In genomic region chr15:98991540-98992050, GRCm38 (mm10) we compare ENCODE assay signal across 11 mouse cellular contexts. TPM values are rescaled to one million over a fixed set of nuclear protein-coding genes. Genes with fewer than 3 reads are reported as not detected.
A peak's percentile ranks its signal among the peaks of the same experiment; 100 is the strongest.
DNase-seq lines count a peak whose midpoint lies in the region; ATAC-seq and TF ChIP-seq lines count a peak whose summit lies in the region.
"Had no signal": no experiment of that assay in that cellular context is flagged by ENCODE, and none has a peak within 500 bp of the region (broad histone marks: within the 10 kb centered on the region; RNA-seq: fewer than 3 reads in every experiment).

No protein-coding gene starts in this region.

- WGBS in kidney, embryonic 16.5 days = 42% methylated on average over 9 of the region's 9 CpGs
- 7% methylated on average over 9 of the region's 9 CpGs for WGBS in hindbrain, embryonic 12.5 days
- 7% methylated on average over 9 of the region's 9 CpGs for WGBS in neural tube, embryonic 12.5 days

- peak overlapping the region; percentile 27; the same call in 1 of the 2 replicates for H3K9ac ChIP-seq in kidney, embryonic 16.5 days (replicated peaks; ENCODE audit: low read length)
- H3K9ac ChIP-seq in hindbrain, embryonic 12.5 days = peak overlapping the region; percentile 70
- peak overlapping the region; percentile 69 for H3K9ac ChIP-seq in neural tube, embryonic 12.5 days

- no peak overlapping the region for H3K4me3 ChIP-seq in kidney, embryonic 16.5 days (ENCODE audit: low read length)
- no peak overlapping the region for H3K4me3 ChIP-seq in cortical plate, adult 2 months (ENCODE audit: insufficient read depth, low read length)
- H3K4me3 ChIP-seq in hindbrain, embryonic 12.5 days = peak overlapping the region; percentile 36
- H3K4me3 ChIP-seq in neural tube, embryonic 12.5 days = peak overlapping the region; percentile 16

- no peak overlapping the region for H3K27ac ChIP-seq in kidney, embryonic 16.5 days (ENCODE audit: low read length)
- peak overlapping the region; percentile 39 for H3K27ac ChIP-seq in cortical plate, adult 2 months (ENCODE audit: insufficient read depth, low read length)
- H3K27ac ChIP-seq in hindbrain, embryonic 12.5 days = peak overlapping the region; percentile 99
- H3K27ac ChIP-seq in neural tube, embryonic 12.5 days = peak overlapping the region; percentile 95

- H3K4me1 ChIP-seq in kidney, embryonic 16.5 days (ENCODE audit: insufficient read depth, low read length) = peaks cover 28% of the 10 kb centered on the region
- peaks cover 5% of the 10 kb centered on the region; the same call in 1 of the 2 replicates for H3K4me1 ChIP-seq in cortical plate, adult 2 months (ENCODE audit: control insufficient read depth, insufficient read depth, low read length)
- H3K4me1 ChIP-seq in hindbrain, embryonic 12.5 days = peaks cover 74% of the 10 kb centered on the region
- peaks cover 65% of the 10 kb centered on the region for H3K4me1 ChIP-seq in neural tube, embryonic 12.5 days

- no peaks in the 10 kb centered on the region for H3K9me3 ChIP-seq in kidney, embryonic 16.5 days (ENCODE audit: low read length)
- no peaks in the 10 kb centered on the region for H3K9me3 ChIP-seq in hindbrain, embryonic 12.5 days (replicated peaks)
- H3K9me3 ChIP-seq in neural tube, embryonic 12.5 days = no peaks in the 10 kb centered on the region

- TF ChIP-seq CTCF in cortical plate, adult 2 months (IDR thresholded peaks at IDR 0.05; ENCODE audit: extremely low read depth, insufficient read depth, low read length) = no peak

- TF ChIP-seq POLR2A in cortical plate, adult 2 months (IDR thresholded peaks at IDR 0.05; ENCODE audit: extremely low read depth, insufficient read depth, low read length) = no peak

- no peaks in the 10 kb centered on the region for H3K36me3 ChIP-seq in kidney, embryonic 16.5 days (ENCODE audit: insufficient read depth, low read length)
- no peaks in the 10 kb centered on the region for H3K36me3 ChIP-seq in hindbrain, embryonic 12.5 days
- H3K36me3 ChIP-seq in neural tube, embryonic 12.5 days = no peaks in the 10 kb centered on the region

- DNase-seq in kidney, postnatal 36 days = no peak
- DNase-seq in thymus, postnatal 10 days (ENCODE audit: low spot score in 2 of 2) = no peak
- no peak for DNase-seq in right cerebral cortex, postnatal 25 days
- no peak for DNase-seq in urinary bladder, adult 18-20 months (ENCODE audit: low spot score in 2 of 2)
- DNase-seq: lung, embryonic 14.5 days had no signal

- no peaks in the 10 kb centered on the region for H3K27me3 ChIP-seq in kidney, embryonic 16.5 days (ENCODE audit: insufficient read depth, low read length)
- H3K27me3 ChIP-seq in hindbrain, embryonic 12.5 days = no peaks in the 10 kb centered on the region
- no peaks in the 10 kb centered on the region for H3K27me3 ChIP-seq in neural tube, embryonic 12.5 days (replicated peaks)
- H3K27me3 ChIP-seq: Patski had no signal

- ATAC-seq in kidney, embryonic 16.5 days (ENCODE audit: low FRiP score, low TSS enrichment) = no peak
- ATAC-seq in hindbrain, embryonic 12.5 days (ENCODE audit: low FRiP score) = no peak
- no peak for ATAC-seq in neural tube, embryonic 12.5 days (ENCODE audit: low FRiP score, low read depth)
- ATAC-seq: Patski had no signal

- H3K4me2 ChIP-seq in kidney, embryonic 16.5 days (replicated peaks; ENCODE audit: low read depth, low read length) = no peak overlapping the region
- H3K4me2 ChIP-seq in hindbrain, embryonic 12.5 days (replicated peaks) = peak overlapping the region; percentile 63
- H3K4me2 ChIP-seq in neural tube, embryonic 12.5 days (replicated peaks) = peak overlapping the region; percentile 71

RNA-seq across cellular contexts. Expression of gene Tuba1a, which starts 38.1 kb away (rescaled TPM):
- 925 and 946 TPM in 2 replicates for polyA plus RNA-seq in kidney, embryonic 16.5 days (2015; fragmentation: Nextera tagmentation; extraction: Ambion mirVana)
- 1,321 and 1,512 TPM in 2 replicates for polyA plus RNA-seq in cortical plate, adult 2 months (2012; rRNA removed)
- 9,547 and 9,692 TPM in 2 replicates for polyA plus RNA-seq in hindbrain, embryonic 12.5 days (2016; fragmentation: Nextera tagmentation; extraction: Ambion mirVana)
- polyA plus RNA-seq in neural tube, embryonic 12.5 days (2016; fragmentation: Nextera tagmentation; extraction: Ambion mirVana) = 10,701 and 10,796 TPM in 2 replicates

RNA-seq across cellular contexts. Expression of gene Tuba1c, which starts 38.1 kb away (rescaled TPM):
- 213 and 219 TPM in 2 replicates for polyA plus RNA-seq in kidney, embryonic 16.5 days (2015; fragmentation: Nextera tagmentation; extraction: Ambion mirVana)
- polyA plus RNA-seq in cortical plate, adult 2 months (2012; rRNA removed) = 5.5 and 7.1 TPM in 2 replicates
- polyA plus RNA-seq in hindbrain, embryonic 12.5 days (2016; fragmentation: Nextera tagmentation; extraction: Ambion mirVana) = 59.6 and 72.4 TPM in 2 replicates
- 62.0 and 64.6 TPM in 2 replicates for polyA plus RNA-seq in neural tube, embryonic 12.5 days (2016; fragmentation: Nextera tagmentation; extraction: Ambion mirVana)

RNA-seq across cellular contexts. Expression of gene Gm49450, which starts 38.2 kb away (rescaled TPM):
- not detected in 2 replicates for polyA plus RNA-seq in kidney, embryonic 16.5 days (2015; fragmentation: Nextera tagmentation; extraction: Ambion mirVana)
- polyA plus RNA-seq in cortical plate, adult 2 months (2012; rRNA removed) = 0.35 and 0.55 TPM in 2 replicates
- polyA plus RNA-seq in hindbrain, embryonic 12.5 days (2016; fragmentation: Nextera tagmentation; extraction: Ambion mirVana) = not detected in 2 replicates
- polyA plus RNA-seq in neural tube, embryonic 12.5 days (2016; fragmentation: Nextera tagmentation; extraction: Ambion mirVana) = not detected in 2 replicates
- polyA plus RNA-seq: inflammation-experienced regulatory T-cells, adult 6 months; lung, embryonic 14.5 days; Patski had no signal

RNA-seq across cellular contexts. Expression of gene Tuba1b, which starts 57.2 kb away (rescaled TPM):
- polyA plus RNA-seq in kidney, embryonic 16.5 days (2015; fragmentation: Nextera tagmentation; extraction: Ambion mirVana) = 1,826 and 1,900 TPM in 2 replicates
- 1,160 and 1,231 TPM in 2 replicates for polyA plus RNA-seq in cortical plate, adult 2 months (2012; rRNA removed)
- 1,219 and 1,243 TPM in 2 replicates for polyA plus RNA-seq in hindbrain, embryonic 12.5 days (2016; fragmentation: Nextera tagmentation; extraction: Ambion mirVana)
- polyA plus RNA-seq in neural tube, embryonic 12.5 days (2016; fragmentation: Nextera tagmentation; extraction: Ambion mirVana) = 1,299 and 1,329 TPM in 2 replicates

Comparison
In these comparisons a context has a peak if more than half of its experiments do, and no peak if none do; other contexts are left out.
1. H3K4me3 ChIP-seq: peak in hindbrain, embryonic 12.5 days (single experiment) and neural tube, embryonic 12.5 days (single experiment); none in kidney, embryonic 16.5 days (single experiment) and cortical plate, adult 2 months (single experiment).
2. Peak in every context shown above with its lines, with median percentiles within 50 percentile points of each other: H3K9ac ChIP-seq.